Mouse (Mus musculus) embryonic fibroblast, embryonic 13.5 days (primary cell): ENCODE data around the gene Trpv3.

Experiments used
- CTCF ChIP-seq: IDR thresholded peaks from 2 replicates; pipeline ENCODE4 v1.5.1; 2011; ENCODE audit warnings: mild to moderate bottlenecking, control low read depth, low read length, moderate library complexity, borderline replicate concordance; ENCODE audit not compliant: insufficient read depth
- POLR2A ChIP-seq: IDR thresholded peaks from 2 replicates; pipeline ENCODE4 v1.6.1; 2011; ENCODE audit warnings: low read depth, mild to moderate bottlenecking, control low read depth, low read length, moderate library complexity

GRCm38 (mm10) chr11:73280710-73281109, 13.5 kb downstream of the Trpv3 start:
- TF ChIP-seq CTCF (no peak), POLR2A (no peak)
